Mouse (Mus musculus): Measurements from ENCODE around the gene Tln2.

- no peak for TF ChIP-seq CTCF (IDR thresholded peaks at IDR 0.05; ENCODE audit: low read depth, low read length)
- 0 out of 2 replicates have a peak, but pooled peaks have one; percentile 25 for TF ChIP-seq EP300 (IDR thresholded peaks at IDR 0.05; ENCODE audit: insufficient read depth, low read depth, low read length)
- TF ChIP-seq POLR2A (IDR thresholded peaks at IDR 0.05; ENCODE audit: insufficient read depth, low read length), result no peak
Measured at GRCm38 (mm10) chr9:67549332-67549731, 10.2 kb downstream of the Tln2 start.

Measured in ES-Bruce4 (cell line).